Mouse (Mus musculus): ENCODE measurements at regions not wholly inside any gene's neighbourhood (a gene's known extent, or its start where the extent isn't known, plus 50 kb on each side); places are given as distances from the start of the nearest gene placed in this dataset.

DNA sequence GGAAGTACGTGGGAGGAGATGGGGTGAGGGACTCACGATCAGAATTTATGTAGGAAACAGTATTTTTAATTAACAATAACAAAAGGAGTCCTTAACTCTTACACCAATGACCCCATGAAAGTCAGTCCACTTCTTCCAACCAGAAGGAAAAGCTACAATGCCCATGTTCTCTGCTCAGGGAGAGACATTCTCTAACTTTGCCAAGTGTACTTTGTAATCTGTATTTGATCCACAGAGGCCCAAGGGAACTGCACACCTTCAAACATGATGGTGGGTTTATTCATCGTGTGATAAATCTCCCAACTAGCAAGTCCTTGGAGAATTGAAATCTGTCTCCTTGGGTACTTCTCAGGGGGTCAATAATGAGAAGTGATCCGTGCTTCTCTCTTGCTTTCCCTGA, 106.3 kb upstream of the Nr2f2 start:
- H3K36me3 ChIP-seq (replicated peaks; ENCODE audit: low read length): no peaks in the 10 kb centered on the region
- H3K4me1 ChIP-seq: no peaks in the 10 kb centered on the region
- TF ChIP-seq GATA1 (IDR thresholded peaks at IDR 0.05; ENCODE audit: borderline replicate concordance, low read length) (no peak), FLI1 (IDR thresholded peaks at IDR 0.05; ENCODE audit: low read length) (no peak)
- peaks cover 15% of the 10 kb centered on the region for H3K9me3 ChIP-seq
- H3K27me3 ChIP-seq (replicated peaks): no peaks in the 10 kb centered on the region
- no peak overlapping the region for H3K4me3 ChIP-seq (replicated peaks)

DNA sequence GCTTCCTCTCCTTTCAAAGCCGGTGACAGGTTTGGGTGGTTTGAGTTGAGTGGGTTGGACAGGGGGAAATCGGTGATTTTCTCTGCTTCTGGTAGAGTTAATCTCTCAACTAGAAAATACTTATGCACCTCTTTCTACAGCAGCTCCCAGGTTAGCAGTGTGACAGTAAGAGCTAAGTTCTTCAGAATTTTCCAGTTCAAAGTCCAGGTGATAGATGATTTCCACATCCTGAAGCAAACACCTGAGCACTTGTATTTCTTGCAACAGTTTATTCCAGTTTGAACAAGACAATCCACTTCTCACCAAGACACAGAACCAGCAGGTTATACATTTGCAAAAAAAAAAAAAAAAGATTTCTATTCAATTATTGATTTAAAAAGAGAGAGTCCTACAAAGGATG, 104.0 kb upstream of the Nr2f2 start:
- Histone ChIP-seq H3K4me1 (no peaks in the 10 kb centered on the region), H3K36me3 (replicated peaks; ENCODE audit: low read length) (no peaks in the 10 kb centered on the region), H3K9me3 (peaks cover 14% of the 10 kb centered on the region), H3K27me3 (replicated peaks) (no peaks in the 10 kb centered on the region), H3K4me3 (replicated peaks) (no peak overlapping the region)
- TF ChIP-seq FLI1 (IDR thresholded peaks at IDR 0.05; ENCODE audit: low read length) (no peak), GATA1 (IDR thresholded peaks at IDR 0.05; ENCODE audit: borderline replicate concordance, low read length) (no peak)

DNA sequence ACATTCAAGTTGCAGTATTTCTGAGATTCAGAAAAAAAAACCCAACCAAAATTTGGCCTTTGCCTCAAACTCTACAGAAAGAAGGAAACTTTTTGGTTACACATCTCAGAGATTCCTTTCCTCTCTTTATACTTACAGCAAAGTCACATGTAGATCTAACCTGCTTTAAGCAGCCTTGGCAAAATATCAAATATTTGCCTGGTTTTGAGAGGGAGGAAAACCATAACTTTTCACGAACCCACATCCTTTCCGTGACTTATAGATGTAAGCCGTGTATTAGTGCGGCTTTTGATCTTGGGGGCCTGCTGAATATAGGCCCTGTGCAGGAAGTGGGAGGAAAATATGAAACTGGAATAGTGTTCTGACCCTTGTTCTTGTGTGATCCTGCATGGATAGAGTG, 95.6 kb upstream of the Nr2f2 start:
- TF ChIP-seq FLI1 (IDR thresholded peaks at IDR 0.05; ENCODE audit: low read length): no peak
- TF ChIP-seq GATA1 (IDR thresholded peaks at IDR 0.05; ENCODE audit: borderline replicate concordance, low read length): no peak
- H3K27me3 ChIP-seq (replicated peaks): no peaks in the 10 kb centered on the region
- no peaks in the 10 kb centered on the region for H3K36me3 ChIP-seq (replicated peaks; ENCODE audit: low read length)
- H3K9me3 ChIP-seq: peaks cover 7% of the 10 kb centered on the region
- no peaks in the 10 kb centered on the region for H3K4me1 ChIP-seq
- H3K4me3 ChIP-seq (replicated peaks): no peak overlapping the region

DNA sequence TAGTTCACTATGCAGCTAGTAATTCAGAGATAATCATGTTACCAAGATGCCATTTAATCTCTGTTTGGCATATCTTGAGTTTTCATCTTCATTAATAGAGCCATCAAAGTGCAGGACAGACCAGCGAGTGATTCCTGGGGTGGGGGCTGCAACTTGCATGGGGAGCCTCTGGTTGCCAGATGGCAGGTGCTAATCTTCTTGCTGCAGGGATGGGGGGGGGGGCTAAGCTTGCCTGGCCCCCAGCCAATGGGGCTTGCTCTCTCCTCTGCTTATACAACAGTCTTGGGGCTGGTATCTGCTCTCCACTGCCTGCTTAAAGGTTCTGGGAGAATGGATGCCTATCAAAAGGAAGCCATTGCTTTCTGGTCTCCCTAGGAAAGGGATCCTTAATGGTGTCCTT, 88.0 kb upstream of the Nr2f2 start:
- H3K27me3 ChIP-seq (replicated peaks): no peaks in the 10 kb centered on the region
- H3K4me3 ChIP-seq (replicated peaks): no peak overlapping the region
- no peaks in the 10 kb centered on the region for H3K36me3 ChIP-seq (replicated peaks; ENCODE audit: low read length)
- H3K4me1 ChIP-seq: no peaks in the 10 kb centered on the region
- H3K9me3 ChIP-seq: peaks cover 8% of the 10 kb centered on the region; the same call in 1 of the 2 replicates
- no peak for TF ChIP-seq FLI1 (IDR thresholded peaks at IDR 0.05; ENCODE audit: low read length)
- TF ChIP-seq GATA1 (IDR thresholded peaks at IDR 0.05; ENCODE audit: borderline replicate concordance, low read length): no peak

DNA sequence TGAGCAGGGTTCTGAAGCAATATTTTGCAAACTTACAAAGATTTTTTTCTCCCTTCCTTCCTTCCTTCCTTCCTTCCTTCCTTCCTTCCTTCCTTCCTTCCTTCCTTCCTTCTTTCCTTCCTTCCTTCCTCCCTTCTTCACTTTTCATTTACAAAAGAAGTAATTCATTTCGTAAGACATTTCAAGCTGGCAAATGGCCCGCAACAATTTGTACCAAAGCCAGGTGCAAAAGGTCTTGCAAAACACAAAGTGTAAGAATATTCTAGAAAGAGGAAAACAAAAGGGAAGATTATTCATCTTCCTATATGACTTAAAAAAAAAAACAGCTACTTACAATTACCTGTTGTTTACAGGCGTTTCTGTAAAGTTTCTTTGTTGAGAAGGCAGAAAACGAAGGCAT, 86.3 kb upstream of the Nr2f2 start:
- Histone ChIP-seq H3K36me3 (replicated peaks; ENCODE audit: low read length) (no peaks in the 10 kb centered on the region), H3K27me3 (replicated peaks) (no peaks in the 10 kb centered on the region), H3K9me3 (peaks cover 8% of the 10 kb centered on the region; the same call in 1 of the 2 replicates), H3K4me3 (replicated peaks) (no peak overlapping the region), H3K4me1 (no peaks in the 10 kb centered on the region)
- TF ChIP-seq GATA1 (IDR thresholded peaks at IDR 0.05; ENCODE audit: borderline replicate concordance, low read length) (no peak), FLI1 (IDR thresholded peaks at IDR 0.05; ENCODE audit: low read length) (no peak)

DNA sequence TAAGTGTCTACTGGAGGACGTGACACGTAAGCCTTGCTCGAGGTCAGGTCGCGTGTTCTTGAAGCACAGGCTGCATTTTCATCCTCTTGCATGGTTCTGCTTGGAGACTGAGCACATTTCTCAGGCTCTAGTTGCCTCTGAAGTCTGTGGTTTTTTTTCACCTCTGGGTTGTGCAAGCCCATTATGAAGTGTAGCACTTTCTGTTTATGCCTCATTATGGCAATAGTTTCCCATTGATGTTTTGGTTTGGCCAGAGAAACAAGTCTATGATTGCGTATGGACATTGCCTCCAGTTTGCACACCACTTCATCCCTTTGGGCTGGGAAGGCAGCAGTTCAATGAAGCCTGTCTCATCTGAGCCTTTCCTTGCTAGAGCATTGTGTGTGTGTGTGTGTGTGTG, 72.4 kb upstream of the Nr2f2 start:
- TF ChIP-seq GATA1 (IDR thresholded peaks at IDR 0.05; ENCODE audit: borderline replicate concordance, low read length): no peak
- no peak for TF ChIP-seq FLI1 (IDR thresholded peaks at IDR 0.05; ENCODE audit: low read length)

DNA sequence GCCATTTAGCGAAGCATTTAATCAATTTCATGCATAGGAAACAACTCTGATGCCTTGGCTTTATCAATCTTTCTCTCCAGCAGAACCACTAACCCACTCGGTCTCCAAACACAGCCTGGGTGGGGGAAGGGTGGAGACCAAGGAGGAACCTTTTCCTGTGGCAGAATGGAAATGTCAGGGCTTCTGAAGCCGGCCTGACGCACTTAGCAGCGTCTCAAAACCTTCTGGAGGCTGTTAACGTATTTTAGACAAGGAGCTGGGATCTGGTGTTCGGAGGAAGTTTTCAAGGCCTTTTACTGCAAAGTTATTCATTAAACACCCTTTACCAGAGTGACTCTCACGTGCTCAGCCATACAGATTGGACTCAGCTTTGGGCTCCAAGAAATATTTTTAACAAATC, 67.3 kb upstream of the Nr2f2 start:
- TF ChIP-seq GATA1 (IDR thresholded peaks at IDR 0.05; ENCODE audit: borderline replicate concordance, low read length): no peak
- TF ChIP-seq FLI1 (IDR thresholded peaks at IDR 0.05; ENCODE audit: low read length): no peak
- H3K9me3 ChIP-seq: no peaks in the 10 kb centered on the region
- no peak overlapping the region for H3K4me3 ChIP-seq (replicated peaks)
- no peaks in the 10 kb centered on the region for H3K36me3 ChIP-seq (replicated peaks; ENCODE audit: low read length)
- H3K27me3 ChIP-seq (replicated peaks): no peaks in the 10 kb centered on the region
- H3K4me1 ChIP-seq: no peaks in the 10 kb centered on the region

More for the DNA sequence above, 72.4 kb upstream of the Nr2f2 start:
- no peaks in the 10 kb centered on the region for H3K36me3 ChIP-seq (replicated peaks; ENCODE audit: low read length)
- no peaks in the 10 kb centered on the region for H3K4me1 ChIP-seq
- H3K9me3 ChIP-seq: no peaks in the 10 kb centered on the region
- no peaks in the 10 kb centered on the region for H3K27me3 ChIP-seq (replicated peaks)
- no peak overlapping the region for H3K4me3 ChIP-seq (replicated peaks)

DNA sequence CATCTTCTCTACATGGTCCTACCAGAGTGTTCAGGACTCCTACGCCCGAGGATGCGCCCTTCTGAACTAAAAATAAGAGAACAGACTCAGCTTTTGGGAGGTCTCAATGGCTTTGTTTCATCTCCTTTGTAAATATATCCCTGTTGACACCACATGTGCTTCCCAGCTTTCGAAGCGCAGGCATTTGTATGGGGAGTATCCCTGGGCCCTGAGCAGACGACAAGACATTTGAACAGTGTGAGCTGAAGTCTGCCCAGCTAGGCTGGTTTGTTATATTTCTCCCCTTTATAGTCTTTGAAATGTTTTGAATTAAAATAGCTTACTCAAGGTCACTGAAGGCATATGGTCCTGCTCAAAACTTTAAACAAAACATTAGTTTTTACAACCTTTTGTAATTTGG, 66.8 kb upstream of the Nr2f2 start:
- H3K9me3 ChIP-seq: no peaks in the 10 kb centered on the region
- H3K36me3 ChIP-seq (replicated peaks; ENCODE audit: low read length): no peaks in the 10 kb centered on the region
- H3K4me1 ChIP-seq: no peaks in the 10 kb centered on the region
- H3K4me3 ChIP-seq (replicated peaks): no peak overlapping the region
- no peak for TF ChIP-seq GATA1 (IDR thresholded peaks at IDR 0.05; ENCODE audit: borderline replicate concordance, low read length)
- TF ChIP-seq FLI1 (IDR thresholded peaks at IDR 0.05; ENCODE audit: low read length): no peak
- H3K27me3 ChIP-seq (replicated peaks): no peaks in the 10 kb centered on the region

DNA sequence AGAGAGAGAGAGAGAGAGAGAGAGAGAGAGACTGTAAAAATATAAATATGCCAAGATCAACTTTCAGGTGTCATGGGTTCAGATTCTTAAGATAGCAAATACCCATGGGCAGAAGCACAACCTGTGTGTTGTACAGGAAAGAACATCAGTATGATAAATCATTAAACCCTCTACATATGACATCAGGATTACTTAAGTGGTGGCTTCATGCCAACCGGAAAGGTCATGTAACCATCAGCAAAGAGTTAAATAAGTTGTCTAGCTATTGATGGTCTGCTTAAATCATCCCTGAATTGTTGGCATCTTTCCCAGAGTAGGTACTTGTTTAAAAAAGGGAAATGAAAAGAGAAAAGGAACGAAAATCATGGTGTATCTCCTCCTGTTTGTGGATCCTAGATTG, 65.2 kb upstream of the Nr2f2 start:
- Histone ChIP-seq H3K36me3 (replicated peaks; ENCODE audit: low read length) (no peaks in the 10 kb centered on the region), H3K27me3 (replicated peaks) (no peaks in the 10 kb centered on the region), H3K9me3 (no peaks in the 10 kb centered on the region), H3K4me3 (replicated peaks) (no peak overlapping the region), H3K4me1 (no peaks in the 10 kb centered on the region)
- TF ChIP-seq GATA1 (IDR thresholded peaks at IDR 0.05; ENCODE audit: borderline replicate concordance, low read length) (no peak), FLI1 (IDR thresholded peaks at IDR 0.05; ENCODE audit: low read length) (no peak)

DNA sequence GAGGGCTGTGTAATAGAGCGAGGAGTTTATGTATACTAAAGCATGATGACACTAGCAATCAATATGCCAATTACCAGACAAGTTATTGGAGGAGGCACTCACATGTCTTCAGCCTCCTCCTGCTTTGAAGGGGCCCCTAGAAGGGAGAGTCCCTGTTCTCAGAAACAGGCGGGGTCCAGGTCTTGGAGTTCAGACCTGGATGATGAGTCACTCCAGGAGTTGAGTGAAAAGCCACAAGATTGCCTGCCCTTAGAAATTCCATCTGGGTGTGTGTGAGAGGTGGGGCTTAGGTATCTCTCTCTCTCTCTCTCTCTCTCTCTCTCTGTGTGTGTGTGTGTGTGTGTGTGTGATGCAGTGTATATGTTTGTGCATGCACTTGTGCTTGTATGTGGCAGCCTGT, 62.8 kb upstream of the Nr2f2 start:
- Histone ChIP-seq H3K4me3 (replicated peaks) (no peak overlapping the region), H3K27me3 (replicated peaks) (no peaks in the 10 kb centered on the region), H3K36me3 (replicated peaks; ENCODE audit: low read length) (no peaks in the 10 kb centered on the region), H3K4me1 (no peaks in the 10 kb centered on the region), H3K9me3 (no peaks in the 10 kb centered on the region)
- no peak for TF ChIP-seq FLI1 (IDR thresholded peaks at IDR 0.05; ENCODE audit: low read length)

DNA sequence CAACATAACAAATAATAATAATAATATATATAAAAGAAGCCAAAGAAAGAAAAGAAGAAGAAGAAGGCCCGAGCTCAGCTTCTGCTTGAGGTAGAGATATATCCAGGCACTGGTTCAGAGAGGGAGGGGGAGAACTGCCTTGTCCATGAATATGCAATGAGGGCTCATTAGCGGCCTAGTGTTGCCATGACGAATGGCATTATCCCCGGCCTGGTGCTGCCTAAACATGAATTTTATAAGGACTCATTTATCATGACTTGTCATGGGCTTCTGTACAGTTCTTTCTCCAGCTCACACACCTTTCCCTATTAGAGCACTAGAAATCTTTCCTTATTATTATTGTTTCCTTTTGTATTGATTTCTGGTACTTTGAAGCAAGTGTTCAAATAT, 57.7 kb upstream of the Nr2f2 start:
- H3K36me3 ChIP-seq (replicated peaks; ENCODE audit: low read length): no peaks in the 10 kb centered on the region
- TF ChIP-seq GATA1 (IDR thresholded peaks at IDR 0.05; ENCODE audit: borderline replicate concordance, low read length): no peak
- TF ChIP-seq FLI1 (IDR thresholded peaks at IDR 0.05; ENCODE audit: low read length): no peak
- no peak overlapping the region for H3K4me3 ChIP-seq (replicated peaks)
- H3K4me1 ChIP-seq: no peaks in the 10 kb centered on the region
- 0 out of 2 replicates have a peak, but pooled peaks cover 3% of the 10 kb centered on the region for H3K9me3 ChIP-seq
- no peaks in the 10 kb centered on the region for H3K27me3 ChIP-seq (replicated peaks)

All from megakaryocyte, embryonic 14.5 days (primary cell).